Mouse (Mus musculus) monocyte, adult 59 days (primary cell): ENCODE measurements around the gene Ptpn21. TPM values are rescaled to one million over a fixed set of nuclear protein-coding genes. Genes with fewer than 3 reads are reported as not detected.

Experiments used
- total RNA-seq, 2 experiments: library from RNA; stranded (reverse); gene quantifications; one replicate each; pipeline ENCODE4 v1.2.4; 2023

Gene Ptpn21
- 1 to 10 TPM; 3.5 to 4.4 TPM for total RNA-seq

GRCm38 (mm10) chr12:98736951-98737800 is at the start of gene Ptpn21:
TSS of gene Ptpn21 (minus strand) at chr12:98737405.

GRCm38 (mm10) chr12:98746746-98747379 is 9.7 kb upstream of the Ptpn21 start, which contains the start of gene Zc3h14:
TSS of gene Zc3h14 (plus strand) at chr12:98746964.

GRCm38 (mm10) chr12:98627392-98628259 is 109.6 kb downstream of the Ptpn21 start, which contains the start of gene Spata7:
TSS of gene Spata7 (plus strand) at chr12:98628157.

Other genes with a start within 250 kb of the Ptpn21 start
- under 1 TPM in 1 of 2 experiments, not detected in 1; 0.58 TPM for gene Kcnk10, start 159.1 kb downstream of the Ptpn21 start, total RNA-seq
- 1 to 10 TPM; 3.4 to 3.7 TPM for gene Spata7, start 109.2 kb downstream of the Ptpn21 start, total RNA-seq
- 10 to 100 TPM; 50.6 to 54.5 TPM for gene Zc3h14, start 9.6 kb upstream of the Ptpn21 start, total RNA-seq
- gene Eml5, start 164.1 kb upstream of the Ptpn21 start, total RNA-seq, result 1 to 10 TPM; 5.2 to 5.9 TPM
- gene Ttc8, start 183.2 kb upstream of the Ptpn21 start, total RNA-seq, result 1 to 10 TPM; 3.6 to 5.3 TPM